Mouse (Mus musculus) liver, embryonic 16.5 days (tissue): Measurements from ENCODE around the gene D030056L22Rik. TPM values are rescaled to one million over a fixed set of nuclear protein-coding genes. Genes with fewer than 3 reads are reported as not detected.

Experiments
- ATAC-seq: fragments of 200-750 bp; cut with Nextera tagmentation; 2 replicates; pipeline ENCODE4 v1.8.0; 2017; ENCODE audit warnings: low read depth, mild to moderate bottlenecking, moderate number of reproducible peaks, moderate library complexity
- H3K27ac ChIP-seq: fragments of 300-500 bp; sonication (generic); 2 replicates; pipeline ENCODE4 v1.5.1; 2014; ENCODE audit warnings: mild to moderate bottlenecking, low read length
- H3K27me3 ChIP-seq: fragments of 300-500 bp; sonication (generic); 2 replicates; pipeline ENCODE4 v1.6.1; 2014; ENCODE audit warnings: low read depth, low read length, mixed read lengths; ENCODE audit not compliant: control insufficient read depth, insufficient read depth
- H3K36me3 ChIP-seq: fragments of 300-500 bp; sonication (generic); 2 replicates; pipeline ENCODE4 v1.6.1; 2014; ENCODE audit warnings: mild to moderate bottlenecking; ENCODE audit not compliant: control insufficient read depth, insufficient read depth
- H3K4me1 ChIP-seq: fragments of 300-500 bp; sonication (generic); 2 replicates; pipeline ENCODE4 v1.6.1; 2014; ENCODE audit warnings: low read depth, low read length, mixed read lengths; ENCODE audit not compliant: control insufficient read depth
- H3K4me2 ChIP-seq: fragments of 300-500 bp; sonication (generic); 2 replicates; pipeline ENCODE4 v1.6.1; 2014; ENCODE audit warnings: low read depth, low read length, mixed read lengths
- H3K4me3 ChIP-seq: fragments of 300-500 bp; sonication (generic); 2 replicates; pipeline ENCODE4 v1.5.1; 2014; ENCODE audit warnings: low read depth, mild to moderate bottlenecking, low read length
- H3K9ac ChIP-seq: fragments of 300-500 bp; sonication (generic); 2 replicates; pipeline ENCODE4 v1.6.1; 2014; ENCODE audit warnings: low read depth, low read length
- H3K9me3 ChIP-seq: fragments of 300-500 bp; sonication (generic); replicated peaks from 2 replicates; pipeline ENCODE4 v1.6.1; 2016; ENCODE audit warnings: low read length; ENCODE audit not compliant: control insufficient read depth
- WGBS: fragments of 180-500 bp; shearing (Covaris S2); extraction: QIAGEN DNeasy Blood & Tissue Kit; methylation state at CpG from one replicate; pipeline ENCODE4 v1.1.7; 2014; ENCODE audit not compliant: insufficient replicate concordance; 5-methylcytosine and 5-hydroxymethylcytosine counted together
- polyA plus RNA-seq: library from polyadenylated mRNA; unstranded; fragments of >200 nt; fragmentation: Nextera tagmentation; extraction: Ambion mirVana; gene quantifications from 2 replicates; pipeline ENCODE4 v1.2.1, GENCODE M21; 2015

Gene D030056L22Rik
- polyA plus RNA-seq, 1 experiment from 2014 or later, result 24.2 TPM

- ATAC-seq, result no peak
- Histone ChIP-seq H3K27me3 (peaks cover 8% of the 10 kb centered on the region), H3K27ac (no peak overlapping the region), H3K9me3 (no peaks in the 10 kb centered on the region), H3K4me2 (no peak overlapping the region), H3K4me1 (no peaks in the 10 kb centered on the region), H3K4me3 (no peak overlapping the region), H3K9ac (no peak overlapping the region), H3K36me3 (no peaks in the 10 kb centered on the region)
- 67% methylated on average over 5 of the region's 5 CpGs for WGBS
Observed at GRCm38 (mm10) chr19:18746576-18747340, 33.8 kb downstream of the D030056L22Rik start.

- Histone ChIP-seq H3K4me3 (no peak overlapping the region), H3K27me3 (peaks cover 8% of the 10 kb centered on the region), H3K9ac (no peak overlapping the region), H3K36me3 (no peaks in the 10 kb centered on the region), H3K4me2 (no peak overlapping the region), H3K27ac (no peak overlapping the region), H3K9me3 (no peaks in the 10 kb centered on the region), H3K4me1 (no peaks in the 10 kb centered on the region)
- 75% methylated on average over 4 of the region's 4 CpGs for WGBS
- no peak for ATAC-seq
Observed at GRCm38 (mm10) chr19:18747379-18747778, 34.4 kb downstream of the D030056L22Rik start.

GRCm38 (mm10) chr19:18749598-18750339 lies 36.8 kb downstream of the D030056L22Rik start, which contains the start of gene Trpm6:
Gene Trpm6 (plus strand): TSS chr19:18749983.
- peaks cover 8% of the 10 kb centered on the region for H3K27me3 ChIP-seq
- H3K4me3 ChIP-seq, result peak within 1 kb of the TSS; percentile 41
- H3K4me1 ChIP-seq, result no peaks in the 10 kb centered on the region
- H3K27ac ChIP-seq, result no peak within 1 kb of the TSS
- ATAC-seq, result no peak
- H3K4me2 ChIP-seq, result peak within 1 kb of the TSS; percentile 64
- WGBS, result 6% methylated on average over 41 of the region's 41 CpGs
- H3K9me3 ChIP-seq, result no peaks in the 10 kb centered on the region
- H3K9ac ChIP-seq, result no peak within 1 kb of the TSS
- H3K36me3 ChIP-seq, result no peaks in the 10 kb centered on the region

DNA sequence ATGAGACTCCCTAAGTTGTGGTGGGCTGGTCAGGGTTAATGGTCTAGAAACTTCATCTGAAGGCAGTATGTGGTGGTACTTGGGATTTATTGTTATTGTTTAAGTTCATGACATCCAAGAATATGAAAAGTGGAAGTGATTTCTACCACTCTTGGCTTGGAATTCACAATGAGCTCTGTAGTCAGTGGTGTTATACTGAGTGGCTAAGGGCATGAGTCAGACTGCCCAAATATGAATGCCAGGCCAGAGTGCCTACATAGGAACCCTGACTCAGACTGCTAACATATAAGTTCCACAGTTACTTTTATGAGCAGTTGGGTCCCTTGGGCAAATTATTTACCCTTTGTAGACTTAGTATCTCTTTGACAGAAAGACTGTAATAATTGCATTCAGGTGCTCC lies 44.2 kb downstream of the D030056L22Rik start:
- no peak for ATAC-seq

DNA sequence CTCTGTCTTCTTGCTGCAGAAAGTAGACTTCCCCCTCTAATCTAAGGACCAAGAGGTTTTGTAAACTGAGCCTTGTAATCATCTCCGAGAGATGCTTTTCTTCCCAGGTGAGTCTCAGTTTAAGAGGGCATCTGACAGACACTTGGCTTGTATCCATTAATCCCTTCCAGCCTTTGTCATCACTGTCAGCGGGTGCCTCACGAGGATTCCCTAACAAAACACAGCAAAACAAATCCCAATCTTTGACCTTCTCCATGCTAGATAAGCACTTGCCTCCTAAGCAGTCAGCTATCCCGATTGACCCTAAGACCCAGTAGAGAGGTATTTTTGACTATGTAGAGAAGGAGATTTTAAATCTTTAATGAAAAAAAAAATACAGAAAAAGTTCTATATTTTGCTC lies 44.7 kb downstream of the D030056L22Rik start:
- Histone ChIP-seq H3K4me3 (no peak overlapping the region), H3K36me3 (no peaks in the 10 kb centered on the region), H3K4me2 (no peak overlapping the region), H3K9ac (no peak overlapping the region), H3K4me1 (peaks cover 7% of the 10 kb centered on the region), H3K9me3 (no peaks in the 10 kb centered on the region), H3K27ac (no peak overlapping the region), H3K27me3 (no peaks in the 10 kb centered on the region)
- 55% methylated on average over 4 of the region's 4 CpGs for WGBS
- ATAC-seq, result no peak

More for the DNA sequence above, 44.2 kb downstream of the D030056L22Rik start:
- H3K4me2 ChIP-seq, result no peak overlapping the region
- H3K9me3 ChIP-seq, result no peaks in the 10 kb centered on the region
- H3K4me1 ChIP-seq, result peaks cover 7% of the 10 kb centered on the region
- no peaks in the 10 kb centered on the region for H3K36me3 ChIP-seq
- H3K27ac ChIP-seq, result no peak overlapping the region
- no peak overlapping the region for H3K4me3 ChIP-seq
- H3K9ac ChIP-seq, result no peak overlapping the region
- H3K27me3 ChIP-seq, result no peaks in the 10 kb centered on the region

GRCm38 (mm10) chr19:18758269-18758668 lies 45.3 kb downstream of the D030056L22Rik start:
- 27% methylated on average over 6 of the region's 6 CpGs for WGBS
- peaks cover 7% of the 10 kb centered on the region for H3K4me1 ChIP-seq
- H3K9me3 ChIP-seq, result no peaks in the 10 kb centered on the region
- H3K27ac ChIP-seq, result no peak overlapping the region
- ATAC-seq, result no peak
- no peaks in the 10 kb centered on the region for H3K36me3 ChIP-seq
- H3K4me3 ChIP-seq, result no peak overlapping the region
- H3K27me3 ChIP-seq, result no peaks in the 10 kb centered on the region
- no peak overlapping the region for H3K4me2 ChIP-seq
- H3K9ac ChIP-seq, result no peak overlapping the region

- H3K4me1 ChIP-seq, result peaks cover 7% of the 10 kb centered on the region
- no peaks in the 10 kb centered on the region for H3K9me3 ChIP-seq
- ATAC-seq, result no peak
- 66% methylated on average over 9 of the region's 9 CpGs for WGBS
- H3K27me3 ChIP-seq, result no peaks in the 10 kb centered on the region
- no peak overlapping the region for H3K9ac ChIP-seq
- H3K4me2 ChIP-seq, result no peak overlapping the region
- H3K36me3 ChIP-seq, result no peaks in the 10 kb centered on the region
- no peak overlapping the region for H3K27ac ChIP-seq
- no peak overlapping the region for H3K4me3 ChIP-seq
Observed at GRCm38 (mm10) chr19:18758916-18759315, 45.9 kb downstream of the D030056L22Rik start.

DNA sequence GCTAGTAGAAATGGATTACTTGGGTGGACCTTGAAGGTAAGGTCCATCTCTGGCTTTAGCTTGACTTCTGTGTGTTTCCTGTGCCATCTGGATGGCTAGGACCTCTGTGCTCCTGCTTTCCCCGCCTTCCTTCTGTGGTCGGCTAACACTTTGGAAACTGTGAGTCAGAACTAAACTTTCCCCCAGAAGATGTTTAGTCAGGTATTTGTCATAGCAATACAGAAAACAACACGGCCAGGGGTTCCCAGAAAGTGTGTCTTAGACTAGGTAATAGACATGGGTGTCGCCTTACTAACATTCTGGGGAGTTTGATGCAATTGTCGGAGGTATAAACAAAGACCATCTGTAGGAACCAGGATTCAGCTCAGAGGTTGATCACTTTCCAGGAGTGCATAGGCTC lies 53.4 kb downstream of the D030056L22Rik start:
- Histone ChIP-seq H3K4me1 (peaks cover 2% of the 10 kb centered on the region), H3K4me3 (no peak overlapping the region), H3K4me2 (no peak overlapping the region), H3K9ac (no peak overlapping the region), H3K36me3 (no peaks in the 10 kb centered on the region), H3K27me3 (no peaks in the 10 kb centered on the region; the same call in 1 of the 2 replicates), H3K9me3 (no peaks in the 10 kb centered on the region), H3K27ac (no peak overlapping the region)
- 60% methylated on average over 5 of the region's 5 CpGs for WGBS
- ATAC-seq, result no peak
